Mouse (Mus musculus) spleen, adult 2 months (tissue): ENCODE data around the gene Dusp9.

Experiments used
- CTCF ChIP-seq: fragments of 200-500 bp; IDR thresholded peaks from 2 replicates; pipeline ENCODE4 v1.5.1; 2011; ENCODE audit warnings: mild to moderate bottlenecking, inconsistent platforms; ENCODE audit not compliant: insufficient read depth, insufficient read length, insufficient replicate concordance; ENCODE audit errors: extremely low read depth
- POLR2A ChIP-seq: fragments of 200-500 bp; IDR thresholded peaks from 2 replicates; pipeline ENCODE4 v1.6.1; 2011; ENCODE audit warnings: low read depth, low read length, inconsistent platforms

DNA sequence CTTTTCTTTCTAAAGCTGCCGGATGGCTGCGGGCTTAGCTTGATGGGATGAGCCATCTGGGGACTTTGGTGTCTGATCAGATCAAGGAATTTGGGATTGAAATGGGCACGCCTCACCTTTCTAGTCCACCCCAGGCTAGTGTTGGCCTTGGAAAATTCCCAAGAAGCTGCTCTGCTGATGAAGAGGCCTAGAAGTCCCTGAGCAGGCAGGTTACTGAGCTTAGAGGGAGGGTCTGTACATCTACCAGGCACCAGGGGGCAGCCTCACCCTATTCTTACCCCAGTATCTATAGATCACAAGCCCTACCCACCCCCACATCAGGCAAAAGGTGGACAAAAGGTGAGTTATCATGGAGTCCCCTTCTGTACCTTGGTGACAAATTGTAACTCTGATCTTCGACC, 32.8 kb downstream of the Dusp9 start:
- no peak for TF ChIP-seq CTCF
- TF ChIP-seq POLR2A: no peak
